Mouse (Mus musculus) c-Kit-negative CD71-positive TER-119-positive erythroid progenitor cells, embryonic 14.5 days (primary cell): ENCODE results near the gene Cacnb4.

Experiments
- DNase-seq: peaks from one replicate; pipeline ENCODE4 v3.0.0-alpha.2; 2013; ENCODE audit warnings: low read depth, low spot score

Cacnb4 gene

DNA sequence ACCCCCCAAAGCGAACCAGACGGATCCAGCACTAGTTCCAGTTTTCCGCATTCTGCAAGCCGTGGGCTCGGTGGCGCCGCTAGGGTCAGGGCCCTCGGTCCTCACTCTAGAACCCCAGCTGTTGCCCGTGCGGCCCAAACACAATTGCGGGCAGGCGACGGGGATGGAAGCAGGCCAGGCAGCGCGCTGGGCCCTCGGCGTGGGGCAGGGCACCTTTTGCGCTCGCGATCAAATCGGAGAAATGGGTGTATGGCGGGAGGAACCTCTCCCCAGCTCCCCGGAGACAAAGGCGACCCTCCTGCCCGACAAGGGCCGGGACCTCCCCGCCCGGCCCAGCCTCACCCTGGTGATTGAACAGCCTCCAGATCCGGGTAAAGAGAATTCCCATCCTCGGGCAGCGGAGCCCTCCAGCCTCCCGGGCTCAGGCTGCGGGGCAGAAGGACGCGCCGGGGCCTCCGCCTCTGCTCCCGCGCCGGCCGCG lies 252.3 kb downstream of the Cacnb4 start:
- peak; percentile 40 for DNase-seq

DNA sequence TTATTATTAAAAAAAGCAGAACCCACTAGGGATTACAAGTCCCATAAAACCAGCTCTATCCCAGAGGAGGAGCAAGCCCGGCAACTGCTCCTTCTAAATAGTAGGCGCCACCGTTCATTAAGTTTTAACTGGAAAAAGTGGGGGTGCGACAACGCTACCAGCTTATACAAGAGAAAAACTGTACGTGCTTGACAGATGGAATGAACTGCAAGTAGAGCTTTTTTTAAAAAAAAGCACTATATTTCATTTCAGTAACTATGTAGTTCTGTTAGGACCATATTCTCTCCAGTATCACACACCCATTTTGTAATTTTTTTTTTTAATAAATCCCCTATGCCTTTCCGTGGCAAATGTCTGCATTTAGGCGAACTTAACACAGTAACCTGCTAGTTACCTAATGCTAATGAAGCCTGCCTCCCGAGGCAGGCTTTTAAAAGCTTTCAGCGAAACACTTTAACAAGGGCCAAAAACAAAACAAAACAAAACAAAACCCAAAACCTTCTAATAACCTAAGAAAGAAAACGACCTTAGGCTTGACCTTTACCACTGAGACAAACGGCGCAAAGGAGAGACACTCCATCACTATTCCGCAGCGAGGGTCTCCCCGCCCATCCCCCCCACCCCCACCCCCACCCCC lies 252.9 kb downstream of the Cacnb4 start:
- DNase-seq, result no peak

DNA sequence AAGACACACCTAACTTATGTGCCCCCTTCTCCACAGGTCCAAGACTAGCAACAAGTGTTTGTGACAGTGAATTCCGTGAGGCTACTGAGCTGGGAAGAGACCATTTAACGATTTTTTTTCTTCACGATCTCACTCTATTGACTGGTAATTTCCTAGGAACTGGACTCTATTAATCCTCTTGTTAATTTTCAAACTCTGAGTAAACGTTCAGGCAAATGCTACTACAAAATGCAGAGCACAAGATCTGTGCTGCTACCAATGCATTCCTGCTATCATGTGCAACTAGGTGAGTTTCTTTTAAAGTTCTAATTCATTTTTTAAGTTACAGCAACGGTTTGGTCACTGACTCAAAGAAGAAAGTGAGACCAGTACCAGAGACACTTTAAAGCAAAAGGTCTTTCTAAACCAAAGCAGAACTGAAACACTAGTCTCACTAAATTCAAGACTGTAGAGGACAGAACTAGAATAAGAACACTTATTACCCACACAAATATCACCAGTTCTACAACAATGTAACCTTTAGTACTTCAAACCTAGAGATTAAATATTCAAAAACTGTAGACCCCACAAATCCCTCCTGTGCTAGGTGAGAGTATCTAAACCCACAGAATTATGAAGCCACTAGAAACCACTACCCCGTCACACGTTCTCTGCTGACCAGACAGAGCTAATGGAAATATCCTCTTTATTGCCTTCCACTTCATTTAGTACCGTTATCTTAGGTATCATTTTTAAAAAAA lies 253.6 kb downstream of the Cacnb4 start:
- no peak for DNase-seq

DNA sequence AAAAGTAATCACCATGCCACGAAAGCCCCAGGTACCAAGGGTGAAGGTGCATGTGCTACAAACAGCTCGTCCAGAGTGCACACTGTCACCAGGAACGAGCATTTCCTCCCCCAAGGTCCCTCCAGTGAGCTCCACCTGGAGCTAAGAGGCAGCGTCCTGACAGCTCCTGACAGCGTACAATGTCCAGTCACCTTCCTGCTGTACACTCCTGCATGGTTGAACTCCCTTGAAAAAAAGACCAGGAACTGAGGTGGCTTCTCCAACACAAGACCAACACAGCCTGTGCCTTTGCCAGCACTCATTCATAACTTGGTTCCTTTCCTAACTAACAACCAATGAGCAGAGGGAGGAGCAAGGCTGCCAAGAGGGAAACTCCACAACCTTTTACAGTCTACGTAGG lies 255.4 kb downstream of the Cacnb4 start:
- DNase-seq, result no peak

DNA sequence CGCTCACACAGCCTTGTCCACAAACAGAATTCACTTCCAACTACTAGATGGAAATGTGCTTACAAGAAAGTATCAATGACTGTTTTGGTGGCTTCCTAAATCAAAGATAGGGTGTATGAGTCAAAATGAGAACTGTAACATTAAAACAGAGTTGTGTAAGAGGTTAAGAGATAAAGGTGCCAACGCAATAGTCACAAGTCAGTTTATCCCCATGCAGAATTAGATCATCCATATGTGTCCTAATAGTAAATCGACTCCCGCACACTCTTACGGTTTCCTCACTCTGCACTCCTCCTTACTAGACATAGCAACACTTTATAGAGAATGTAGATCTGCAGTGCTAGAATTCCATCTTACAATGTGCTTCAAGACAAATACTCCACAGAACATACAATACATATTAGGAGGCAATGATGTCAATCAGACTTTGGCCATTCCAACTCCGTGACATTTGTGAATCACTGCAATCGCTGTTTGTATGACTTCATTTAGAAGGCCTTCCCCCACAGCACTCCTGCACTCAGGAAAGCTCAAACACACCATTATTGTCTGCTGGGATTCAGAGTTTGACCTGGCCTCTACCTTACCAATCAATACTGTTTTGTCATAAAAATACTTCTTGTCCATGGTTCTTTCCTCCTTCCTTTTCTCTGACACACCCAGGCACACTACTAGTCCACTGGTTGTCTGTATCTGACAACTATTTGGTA lies 256.5 kb downstream of the Cacnb4 start:
- no peak for DNase-seq

DNA sequence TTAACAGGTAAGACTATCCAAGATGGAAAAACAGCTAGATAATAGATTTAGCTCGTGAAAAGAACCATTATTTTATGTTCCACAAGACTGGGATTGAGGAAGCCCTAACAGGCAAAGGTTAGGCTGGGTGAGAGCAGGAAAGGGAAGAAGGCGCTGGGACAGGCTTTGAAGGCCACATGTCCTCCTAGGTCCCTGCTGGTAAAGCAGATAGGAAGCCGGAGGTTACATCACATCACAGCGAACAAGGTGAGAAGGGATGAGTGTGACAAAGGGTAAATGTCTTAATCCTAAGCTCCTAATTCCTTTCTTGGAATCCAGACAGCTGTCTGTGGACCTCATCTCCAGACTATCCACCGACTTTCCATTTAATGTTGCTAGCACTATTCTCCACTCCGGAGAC lies 257.3 kb downstream of the Cacnb4 start:
- DNase-seq, result no peak

DNA sequence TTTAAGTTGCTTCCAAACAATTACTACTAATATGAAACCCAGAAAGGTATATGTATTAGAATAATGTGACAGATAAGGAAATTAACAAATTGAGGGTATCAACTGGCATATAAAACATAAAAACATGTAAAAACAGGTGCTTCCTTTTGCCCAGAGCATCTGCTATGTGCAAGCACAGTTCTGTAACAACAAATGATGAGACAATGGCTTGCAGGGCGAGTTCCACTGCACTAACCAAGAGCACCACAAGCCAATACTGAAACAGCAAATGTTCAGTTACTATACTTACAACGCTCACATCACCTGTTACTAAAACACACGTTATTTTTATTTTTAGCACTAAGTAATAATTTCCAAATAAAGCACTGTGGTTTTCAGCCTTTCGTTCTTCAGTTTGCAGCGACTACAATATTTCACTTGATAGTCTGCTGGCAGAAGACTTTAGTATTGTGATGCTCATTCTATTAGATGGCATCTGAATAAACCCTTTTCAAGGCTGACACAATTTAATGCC lies 264.1 kb downstream of the Cacnb4 start:
- DNase-seq, result no peak

DNA sequence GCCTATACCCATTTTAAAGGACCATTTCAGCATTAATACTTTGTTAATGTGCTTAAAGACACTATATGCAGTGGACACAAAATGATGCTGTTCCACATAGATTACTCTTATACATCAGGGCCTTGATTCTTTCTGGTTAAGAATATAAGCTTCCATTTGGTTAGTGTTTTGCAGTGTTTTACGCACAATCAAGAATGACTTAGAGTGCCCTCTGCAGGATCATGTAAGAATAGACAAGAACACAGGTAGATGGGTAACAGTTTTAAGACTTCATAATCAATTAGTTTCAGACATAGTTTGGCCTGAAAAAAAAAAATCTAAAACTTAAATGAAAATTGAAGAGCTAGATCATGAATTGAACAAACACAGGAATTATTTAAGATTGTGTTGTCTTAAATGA lies 270.2 kb downstream of the Cacnb4 start:
- DNase-seq, result no peak

DNA sequence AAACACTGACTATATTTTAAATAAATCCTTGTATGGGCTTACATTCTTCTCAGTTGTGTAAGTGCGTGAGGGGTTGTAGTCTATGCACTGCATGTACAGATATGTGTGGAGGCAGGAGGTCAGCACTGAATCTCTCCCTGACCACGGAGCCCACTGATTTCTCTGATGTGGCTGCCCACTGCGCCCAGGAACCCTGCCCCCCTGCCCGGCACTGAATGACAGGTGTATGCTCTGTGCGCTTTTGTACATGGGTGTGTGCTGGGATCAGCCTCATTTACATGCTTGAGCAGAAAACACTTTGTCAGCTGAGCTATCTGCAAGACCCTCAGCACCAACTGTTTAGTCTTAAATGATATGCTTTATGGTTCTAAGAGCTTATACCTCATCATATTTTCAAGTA lies 271.4 kb downstream of the Cacnb4 start:
- DNase-seq, result no peak

DNA sequence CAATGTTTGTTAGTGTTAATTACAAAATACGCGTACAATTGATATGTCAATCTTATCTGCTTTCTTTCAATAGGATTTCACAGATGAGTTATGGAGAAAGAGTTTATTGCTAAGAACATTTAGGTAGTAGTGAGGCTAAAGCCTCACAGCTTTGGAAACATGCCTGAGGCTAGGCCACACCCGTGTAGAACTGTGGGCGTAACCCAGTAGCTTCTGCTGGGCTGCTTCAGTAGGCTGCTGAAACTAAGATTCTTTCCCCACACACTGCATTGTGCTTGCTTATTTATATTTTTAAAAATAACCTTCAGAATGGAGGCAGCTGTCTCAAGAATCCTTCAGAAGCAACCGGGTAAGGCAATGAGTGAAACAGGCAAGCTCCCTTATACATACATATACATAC lies 282.1 kb downstream of the Cacnb4 start:
- no peak for DNase-seq

DNA sequence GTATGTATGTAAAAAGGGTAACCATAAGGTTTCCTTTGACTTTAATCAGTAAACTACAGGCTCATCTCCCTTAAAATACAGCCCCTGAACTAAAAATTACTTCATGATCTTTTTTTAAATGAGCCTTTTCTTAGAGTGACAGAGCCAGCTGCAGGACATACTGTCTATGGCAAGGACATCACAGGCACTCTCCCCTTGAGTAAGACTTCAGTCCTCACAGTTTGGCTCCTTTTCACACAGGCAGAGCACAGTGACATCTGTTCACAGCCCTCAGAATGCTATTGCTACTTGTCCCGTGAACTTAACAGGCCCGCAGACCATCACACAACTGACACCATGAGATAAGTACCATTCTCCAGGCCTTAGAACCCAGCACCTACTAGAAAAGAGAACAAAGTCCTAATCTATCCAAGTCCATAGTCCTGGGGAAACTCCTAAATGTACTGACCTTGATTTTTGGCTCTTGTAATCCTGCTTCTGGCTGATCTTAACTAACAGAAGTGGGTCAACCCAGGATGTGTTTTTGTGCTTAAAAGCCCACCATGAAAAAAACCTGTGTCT lies 286.1 kb downstream of the Cacnb4 start:
- no peak for DNase-seq

DNA sequence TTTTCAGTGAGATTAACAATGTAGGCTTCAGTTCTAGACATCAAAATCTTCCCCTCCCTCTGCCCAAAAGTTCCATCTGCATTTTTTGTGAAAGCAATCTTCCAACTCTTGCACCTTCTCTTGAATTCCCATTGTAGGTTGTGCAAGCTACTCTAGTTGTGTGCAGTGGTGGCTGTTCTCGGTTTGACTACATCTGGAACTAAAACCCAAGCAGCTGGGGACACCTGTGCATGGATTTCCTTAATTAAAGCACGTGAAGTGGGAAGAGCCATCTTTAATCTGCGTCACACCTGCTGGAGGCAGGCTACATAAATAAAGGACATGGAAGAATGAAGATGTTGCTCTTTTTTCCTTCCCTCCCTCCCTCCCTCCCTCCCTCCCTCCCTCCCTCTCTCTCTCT lies 286.7 kb downstream of the Cacnb4 start:
- DNase-seq, result no peak

DNA sequence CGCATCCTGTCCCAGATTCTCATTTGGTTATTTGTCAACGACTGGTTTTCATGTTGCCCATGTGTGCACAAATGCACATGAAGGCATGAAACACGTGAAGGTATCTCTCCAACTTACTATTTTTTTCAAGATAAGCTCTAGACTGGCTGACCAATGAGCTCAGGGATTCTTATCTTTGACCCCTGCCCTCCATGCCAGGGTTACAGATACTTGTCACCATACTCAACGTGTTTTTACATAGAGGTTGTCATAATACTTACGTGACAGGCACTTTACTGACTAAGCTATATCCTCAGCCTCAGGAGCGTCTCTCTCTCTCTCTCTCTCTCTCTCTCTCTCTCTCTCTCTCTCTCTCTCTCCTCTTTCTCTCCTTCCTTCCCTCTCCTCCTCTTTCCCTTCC lies 290.2 kb downstream of the Cacnb4 start:
- no peak for DNase-seq

DNA sequence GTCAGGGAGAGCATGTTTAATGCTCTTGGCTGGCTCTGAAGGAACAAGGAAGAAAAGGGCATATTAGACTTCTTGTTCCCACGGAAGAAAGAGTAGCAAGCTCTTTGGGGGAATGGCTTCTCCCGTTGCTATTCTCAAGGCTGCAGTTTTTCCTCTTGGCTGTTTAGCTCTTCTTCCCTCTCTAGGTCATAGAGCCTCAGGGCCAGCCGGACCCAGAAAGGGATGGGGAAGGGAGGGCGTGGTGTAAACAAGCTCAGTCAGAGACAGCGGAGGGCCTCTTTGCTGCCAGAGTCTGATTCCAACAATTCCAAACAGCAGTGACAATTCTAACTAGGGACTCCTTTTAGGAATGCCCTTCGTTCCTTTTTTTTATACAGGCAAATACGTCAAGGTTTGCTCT lies 290.6 kb downstream of the Cacnb4 start:
- no peak for DNase-seq

DNA sequence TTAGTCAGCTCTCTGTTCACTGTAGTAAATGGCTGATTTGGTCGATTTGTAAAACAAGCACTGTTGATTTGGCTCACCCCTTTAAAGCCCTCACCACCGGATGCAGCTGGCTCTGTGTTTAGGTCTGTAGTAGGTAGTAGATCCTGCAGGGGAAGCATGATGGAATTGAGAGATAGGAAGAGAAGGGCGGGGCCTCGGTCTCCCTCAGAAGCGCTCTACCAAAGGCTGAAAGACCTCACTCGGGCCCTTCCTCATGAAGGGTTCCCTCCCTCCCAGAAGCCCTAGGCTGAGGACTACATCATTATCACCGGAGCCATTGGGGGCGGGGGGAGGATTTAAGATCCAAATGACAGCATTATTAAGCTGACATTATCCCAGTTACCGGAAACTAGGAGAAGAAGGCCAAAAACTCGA lies 297.8 kb downstream of the Cacnb4 start:
- no peak for DNase-seq

DNA sequence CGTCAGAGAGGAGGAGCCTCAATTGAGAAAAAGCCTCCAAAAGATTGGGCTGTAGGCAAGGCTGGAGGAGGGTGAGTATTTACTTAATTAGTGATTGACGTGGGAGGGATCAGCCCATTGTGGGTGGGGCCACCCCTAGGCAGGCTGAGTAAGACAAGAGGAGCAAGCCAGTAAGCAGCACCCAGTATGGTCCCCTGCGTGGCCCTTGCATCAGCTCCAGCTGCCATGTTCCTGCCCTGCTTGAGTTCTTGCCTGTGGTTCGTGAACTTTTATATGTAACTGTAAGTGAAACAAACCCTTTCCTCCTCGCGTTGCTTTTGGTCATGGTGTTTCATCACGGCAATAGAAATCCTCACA lies 298.2 kb downstream of the Cacnb4 start, which contains the start of gene Neb:
Gene Neb (minus strand): TSS at position 27 of the 357 bp plus-strand sequence.
- no peak for DNase-seq
